Mouse (Mus musculus) bone marrow macrophage, adult 2 months (primary cell): ENCODE measurements around the gene Lrfn3.

Experiments
- CTCF ChIP-seq: IDR thresholded peaks from 2 replicates; pipeline ENCODE4 v1.5.1; 2012; ENCODE audit warnings: low read depth, mild to moderate bottlenecking, low read length, moderate library complexity
- POLR2A ChIP-seq: IDR thresholded peaks from 2 replicates; pipeline ENCODE4 v1.6.1; 2012; ENCODE audit warnings: mild to moderate bottlenecking, low read depth, low read length, borderline replicate concordance

DNA sequence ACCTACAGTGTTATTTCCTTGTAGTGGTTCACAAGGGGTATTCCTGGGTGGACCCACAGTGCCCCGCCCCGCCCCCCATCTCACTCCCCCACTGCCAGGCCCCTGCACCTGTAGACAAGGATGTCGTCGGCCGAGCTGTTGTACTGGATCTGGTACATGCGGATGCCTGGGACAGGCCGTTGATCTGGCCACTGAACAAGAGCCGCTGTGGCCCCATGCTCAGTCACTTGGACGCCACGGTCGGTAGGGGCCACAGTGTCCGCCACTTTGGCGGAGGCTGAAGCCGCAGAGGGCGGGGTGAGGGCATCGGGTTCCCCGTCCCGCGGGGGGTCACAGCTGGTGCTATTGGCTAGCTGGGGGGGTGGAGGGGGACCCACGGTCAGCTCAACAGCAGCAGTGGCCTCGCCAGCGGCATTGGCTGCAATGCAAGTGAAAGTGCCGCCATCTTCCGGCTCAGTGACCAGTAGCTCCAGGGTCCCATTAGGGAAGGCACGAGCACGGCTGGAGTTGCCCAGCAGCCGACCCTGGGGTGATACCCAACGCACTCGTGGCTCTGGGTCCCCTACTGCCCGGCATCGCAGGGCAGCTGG, 3.2 kb downstream of the Lrfn3 start:
- no peak for TF ChIP-seq CTCF
- TF ChIP-seq POLR2A = no peak
